Mouse (Mus musculus): Measurements from ENCODE around the gene Ramp1.

DNA sequence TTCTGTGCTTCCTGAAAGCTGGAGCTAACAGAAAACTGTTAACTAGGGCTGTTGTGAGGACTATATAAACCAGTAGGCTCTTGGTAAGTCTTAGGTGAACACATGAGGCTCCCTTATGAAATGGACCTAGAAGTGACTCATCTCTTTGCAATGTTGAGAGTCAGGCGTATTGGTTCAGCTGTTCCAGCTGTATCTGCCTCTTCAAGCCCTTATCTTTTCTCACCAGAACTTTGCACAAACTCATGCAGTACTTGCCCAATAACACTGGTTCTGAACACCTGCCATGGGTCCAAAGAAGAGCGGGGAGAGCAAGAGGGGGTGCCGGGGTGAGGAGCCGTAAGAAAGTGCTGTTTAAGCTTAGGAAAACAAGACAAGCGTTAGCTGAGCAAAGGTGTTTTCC is 68.6 kb downstream of the Ramp1 start:
- TF ChIP-seq CTCF (IDR thresholded peaks at IDR 0.05; ENCODE audit: extremely low read depth, insufficient read depth, insufficient read length, insufficient replicate concordance) (no peak), POLR2A (IDR thresholded peaks at IDR 0.05; ENCODE audit: low read depth, low read length) (no peak)
